Mouse (Mus musculus) brain, embryonic 14.5 days (tissue): ENCODE measurements around the gene Ttll11. TPM values are rescaled to one million over a fixed set of nuclear protein-coding genes. Genes with fewer than 3 reads are reported as not detected.

ENCODE experiments used
- DNase-seq: peaks from one replicate; pipeline ENCODE4 v3.0.0-alpha.2; 2011; ENCODE audit warnings: low read depth
- CTCF ChIP-seq: fragments of 200-500 bp; IDR thresholded peaks from 2 replicates; pipeline ENCODE4 v1.5.1; 2012; ENCODE audit warnings: inconsistent platforms, mild to moderate bottlenecking, moderate library complexity, borderline replicate concordance; ENCODE audit not compliant: insufficient read depth, insufficient read length; ENCODE audit errors: extremely low read depth
- POLR2A ChIP-seq: fragments of 200-500 bp; IDR thresholded peaks from 2 replicates; pipeline ENCODE4 v1.6.1; 2012; ENCODE audit warnings: mild to moderate bottlenecking, inconsistent platforms, borderline replicate concordance; ENCODE audit not compliant: poor library complexity, insufficient read depth, insufficient read length, severe bottlenecking; ENCODE audit errors: extremely low read depth
- polyA plus RNA-seq: library from polyadenylated mRNA; depleted of rRNA; stranded (reverse); fragments of >200 nt; gene quantifications from 2 replicates; pipeline ENCODE4 v1.2.3, GENCODE M21; 2012

The Ttll11 gene
- polyA plus RNA-seq, 1 experiment: 9.3 TPM

- TF ChIP-seq CTCF (no peak), POLR2A (no peak)
- peak; percentile 65 for DNase-seq
Observed at GRCm38 (mm10) chr2:35811801-35812560, 167.7 kb downstream of the Ttll11 start.

- TF ChIP-seq CTCF (no peak), POLR2A (no peak)
Observed at GRCm38 (mm10) chr2:35810027-35810426, 169.7 kb downstream of the Ttll11 start.

DNA sequence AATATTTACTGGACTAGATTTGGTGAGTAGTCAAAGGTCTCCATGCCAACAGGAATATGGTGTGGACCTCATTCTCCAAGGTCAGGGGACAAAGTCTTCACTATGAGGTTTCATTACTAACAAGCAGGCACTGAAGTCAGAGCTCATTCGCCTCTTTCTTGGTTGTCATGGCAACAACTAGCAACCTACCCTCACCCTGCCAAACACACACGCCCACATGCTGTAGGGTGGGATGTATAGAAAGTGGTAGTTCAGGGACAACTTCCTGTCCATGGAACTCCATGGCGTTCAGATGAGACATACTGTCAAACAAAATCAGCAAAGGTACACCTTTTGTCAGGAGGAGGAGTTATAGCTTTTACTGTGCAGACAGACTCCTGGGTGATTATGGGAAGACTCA is 170.6 kb downstream of the Ttll11 start:
- DNase-seq: peak; percentile 74
- no peak for TF ChIP-seq POLR2A
- TF ChIP-seq CTCF: no peak

More at GRCm38 (mm10) chr2:35810027-35810426, 169.7 kb downstream of the Ttll11 start:
- no peak for DNase-seq

GRCm38 (mm10) chr2:35805881-35806280 is 173.8 kb downstream of the Ttll11 start:
- DNase-seq: peak; percentile 58
- TF ChIP-seq POLR2A (no peak), CTCF (no peak)

- TF ChIP-seq POLR2A: no peak
- TF ChIP-seq CTCF: no peak
- DNase-seq: no peak
Observed at GRCm38 (mm10) chr2:35803095-35803494, 176.6 kb downstream of the Ttll11 start.

DNA sequence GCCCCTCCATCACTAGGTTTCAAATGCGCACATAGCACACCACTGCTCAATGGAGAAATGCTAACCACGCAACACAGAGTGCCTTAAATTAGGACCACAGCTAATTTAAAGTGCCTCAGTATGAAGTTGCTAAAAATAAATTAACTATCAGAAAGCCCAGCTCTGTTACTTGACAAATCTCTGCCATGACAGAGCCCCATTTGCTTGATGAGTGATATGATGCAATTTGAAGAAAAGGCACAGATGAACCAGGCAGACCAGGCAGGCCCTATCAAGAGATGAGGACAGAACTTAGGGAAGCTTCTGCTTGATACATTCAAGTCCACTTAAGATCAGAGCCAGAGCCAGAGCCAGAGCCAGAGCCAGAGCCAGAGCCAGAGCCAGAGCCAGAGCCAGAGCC is 178.0 kb downstream of the Ttll11 start:
- TF ChIP-seq CTCF (no peak), POLR2A (no peak)

DNA sequence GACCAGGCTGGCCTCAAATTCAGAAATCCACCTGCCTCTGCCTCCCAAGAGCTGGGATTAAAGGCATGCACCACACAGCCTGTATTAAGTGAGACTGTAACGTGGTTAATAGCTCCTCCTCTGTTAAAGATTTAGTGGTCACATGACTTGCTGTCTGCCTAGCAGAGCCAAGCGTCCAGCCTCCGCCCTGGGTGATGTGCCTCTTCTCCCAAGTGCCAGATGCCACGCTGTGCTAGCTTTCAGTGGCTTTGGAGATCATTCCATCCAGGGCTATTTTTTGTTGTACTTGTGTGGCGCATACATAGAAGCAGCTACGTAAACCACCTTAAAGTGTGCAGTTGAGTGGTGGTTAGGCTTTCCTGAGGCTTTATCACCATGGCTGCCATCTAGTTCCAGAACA is 180.6 kb downstream of the Ttll11 start:
- DNase-seq: no peak
- no peak for TF ChIP-seq CTCF
- TF ChIP-seq POLR2A: no peak

More for the DNA sequence above, 178.0 kb downstream of the Ttll11 start:
- DNase-seq: no peak

GRCm38 (mm10) chr2:35797998-35798397 is 181.7 kb downstream of the Ttll11 start:
- no peak for DNase-seq
- TF ChIP-seq POLR2A: no peak
- no peak for TF ChIP-seq CTCF

DNA sequence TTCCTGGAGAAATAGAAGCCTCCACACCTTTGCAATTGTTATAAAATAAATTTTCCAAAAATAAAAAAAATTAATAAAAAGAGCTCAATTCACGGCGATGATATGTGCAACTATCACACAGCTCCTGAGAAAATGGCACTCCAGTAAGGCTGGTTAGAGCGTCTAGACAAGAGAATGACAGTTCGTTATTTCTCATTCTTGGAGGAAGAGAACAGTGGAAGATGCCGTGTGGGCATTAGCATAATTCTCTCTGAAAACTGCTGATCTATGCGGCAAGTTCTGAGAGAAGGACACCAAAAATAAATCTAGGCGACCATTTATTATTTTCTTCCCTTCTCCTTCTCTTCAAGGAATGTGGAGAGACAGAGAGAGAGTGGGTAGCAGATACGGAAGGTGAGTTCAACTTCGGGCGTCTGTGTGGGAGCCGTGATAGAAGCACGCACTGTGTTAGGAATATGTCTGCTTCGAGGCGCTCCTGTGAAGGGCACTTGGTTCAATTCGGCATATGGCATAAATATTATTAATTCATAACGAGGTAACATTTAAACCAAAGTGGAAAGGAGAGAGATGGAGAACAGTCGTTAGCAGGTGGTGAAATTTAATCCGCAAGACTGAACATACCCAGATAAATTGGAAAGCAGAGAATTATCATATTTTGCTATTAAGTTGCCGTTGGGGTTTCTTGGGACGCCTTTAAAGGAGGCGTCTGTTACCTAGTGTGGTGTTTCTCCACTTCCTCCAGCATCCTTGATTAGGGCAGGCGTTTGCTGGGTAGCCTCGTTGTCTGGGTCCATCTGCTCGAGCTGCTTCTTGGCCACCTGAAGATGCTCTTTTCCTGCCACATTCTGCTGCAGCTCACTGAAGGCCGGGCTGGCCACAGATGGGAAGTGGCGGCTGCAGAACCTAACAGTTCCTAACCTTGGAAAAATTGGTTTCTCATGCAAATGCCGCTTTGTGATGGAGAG is 190.1 kb downstream of the Ttll11 start:
- peak; percentile 76 for DNase-seq
- no peak for TF ChIP-seq POLR2A
- TF ChIP-seq CTCF: no peak

GRCm38 (mm10) chr2:35785877-35786276 is 193.8 kb downstream of the Ttll11 start:
- TF ChIP-seq CTCF: no peak
- no peak for TF ChIP-seq POLR2A
- no peak for DNase-seq

DNA sequence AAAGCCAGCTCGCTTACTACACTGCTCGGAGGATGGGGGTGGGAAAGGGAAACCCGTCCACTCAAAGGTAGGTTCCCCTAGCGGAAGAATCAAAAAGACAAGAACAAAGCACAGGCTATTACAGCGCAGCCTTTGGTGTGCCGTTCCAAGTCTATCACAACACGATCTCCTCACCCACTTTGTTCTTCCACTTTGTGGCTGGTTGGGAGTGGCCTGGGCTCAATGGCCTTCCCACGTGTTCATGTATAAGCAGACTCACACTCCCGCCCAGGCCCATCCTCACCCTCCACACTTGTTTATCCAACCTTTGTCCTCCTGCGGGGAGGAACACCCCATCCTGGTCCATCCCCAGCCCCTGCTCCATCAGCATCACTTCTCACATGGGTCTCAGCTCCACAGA is 196.3 kb downstream of the Ttll11 start:
- DNase-seq: peak; percentile 30
- no peak for TF ChIP-seq CTCF
- TF ChIP-seq POLR2A: no peak

DNA sequence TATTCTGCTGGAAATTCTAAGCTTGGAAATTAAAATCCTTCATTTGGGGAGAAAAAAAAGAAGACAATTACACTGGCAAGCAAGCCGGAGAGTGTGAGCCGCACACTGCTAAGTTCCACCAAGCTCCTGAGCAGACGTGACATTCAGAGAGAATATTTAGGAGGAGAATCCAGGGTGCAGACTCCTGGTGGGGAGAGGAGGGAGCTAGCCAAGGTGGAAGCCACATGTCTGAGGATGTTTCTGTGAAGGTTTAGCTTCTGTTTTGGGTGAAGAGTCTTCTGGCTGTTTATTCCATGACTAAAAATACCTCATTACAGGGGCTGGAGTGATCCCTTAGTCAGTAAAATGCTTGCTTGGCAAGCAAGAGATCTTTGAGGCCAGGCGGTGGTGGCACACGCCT is 200.4 kb downstream of the Ttll11 start:
- no peak for TF ChIP-seq CTCF
- no peak for TF ChIP-seq POLR2A
- DNase-seq: no peak

GRCm38 (mm10) chr2:35776935-35777334 is 202.8 kb downstream of the Ttll11 start:
- TF ChIP-seq CTCF (no peak), POLR2A (no peak)
- no peak for DNase-seq

DNA sequence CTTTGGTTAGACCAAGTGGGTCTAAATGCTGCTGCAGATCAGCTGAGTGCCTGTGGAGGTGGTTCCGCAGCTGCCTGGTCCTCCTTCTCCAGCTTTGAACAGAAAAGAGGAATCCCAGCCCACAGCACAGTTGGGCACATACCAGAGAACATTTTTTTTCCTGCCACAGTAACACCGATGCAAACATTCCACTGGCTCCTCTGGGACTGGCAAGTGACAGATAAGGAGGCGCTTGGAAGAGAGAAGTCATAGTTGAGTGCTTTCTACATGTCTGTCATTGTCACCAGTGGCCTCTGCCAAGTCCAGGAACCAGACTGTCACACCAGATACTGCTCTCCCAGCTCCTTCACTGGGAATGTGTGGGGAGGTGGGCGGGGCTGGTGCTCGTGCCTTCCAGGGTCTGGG is 204.1 kb downstream of the Ttll11 start:
- TF ChIP-seq CTCF: no peak
- DNase-seq: peak; percentile 23

DNA sequence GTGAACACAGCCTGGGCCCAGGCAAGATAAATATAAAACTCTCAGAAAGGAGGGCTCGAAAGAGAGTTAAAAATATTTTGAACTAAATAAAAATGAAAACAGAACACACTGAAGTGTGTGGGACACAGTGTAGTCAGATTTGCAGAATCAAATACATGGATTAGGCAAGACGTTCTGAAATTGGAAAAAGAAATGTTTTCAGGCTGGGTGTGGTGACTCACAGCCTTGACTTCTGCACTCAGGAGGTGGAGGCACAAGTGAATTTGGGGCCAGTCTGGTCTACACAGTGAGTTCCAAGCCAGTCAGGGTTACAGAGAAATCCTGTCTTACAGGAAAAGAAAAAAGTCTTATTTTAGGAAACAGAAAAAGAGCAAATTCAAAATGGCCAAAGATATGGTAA is 209.2 kb downstream of the Ttll11 start:
- no peak for DNase-seq
- no peak for TF ChIP-seq CTCF
- TF ChIP-seq POLR2A: no peak
